ENCODE assay signal across 8 mouse cellular contexts in the genomic region with DNA sequence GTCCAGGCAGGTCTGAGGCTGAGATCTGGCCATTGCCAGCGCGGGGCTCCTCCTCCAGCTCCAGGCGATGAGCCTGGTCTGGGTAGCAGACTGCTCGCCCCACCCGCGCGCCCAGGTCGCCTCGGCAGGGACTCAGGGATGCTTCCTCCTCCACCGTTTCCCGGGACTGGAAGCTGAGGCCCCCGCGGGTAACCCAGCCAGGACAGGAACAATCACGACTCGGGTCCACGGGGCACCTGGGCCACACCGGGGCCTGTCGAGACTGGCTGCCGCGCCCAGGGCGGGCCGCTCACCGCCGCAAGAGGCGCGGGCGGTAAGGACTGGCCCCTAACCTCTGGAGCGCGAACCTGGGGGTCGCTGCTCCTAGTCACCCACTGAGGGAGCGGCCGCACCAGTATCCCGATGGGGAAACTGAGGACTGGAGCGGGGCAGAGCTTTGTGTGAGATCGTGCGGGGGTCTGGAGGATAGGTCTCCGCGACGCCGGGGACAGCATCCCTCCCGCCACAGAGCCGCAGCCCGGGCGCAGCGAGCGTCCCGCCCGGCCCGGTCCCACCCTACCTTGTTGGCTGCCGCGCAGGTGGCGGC. TPM values are rescaled to one million over a fixed set of nuclear protein-coding genes. Genes with fewer than 3 reads are reported as not detected.
A peak's percentile ranks its signal among the peaks of the same experiment; 100 is the strongest.
DNase-seq lines count a peak whose midpoint lies in the region; ATAC-seq and TF ChIP-seq lines count a peak whose summit lies in the region.

No protein-coding gene starts in this region.

- 1% methylated on average over 52 of the region's 52 CpGs for WGBS in kidney, embryonic 15.5 days
- WGBS in hindbrain, embryonic 10.5 days, result under 1% methylated on average over 51 of the region's 52 CpGs
- under 1% methylated on average over 51 of the region's 52 CpGs for WGBS in liver, embryonic 14.5 days (ENCODE audit: insufficient replicate concordance)
- WGBS in neural tube, embryonic 15.5 days, result under 1% methylated on average over 51 of the region's 52 CpGs

- peaks cover 28% of the 10 kb centered on the region for H3K4me1 ChIP-seq in kidney, embryonic 15.5 days
- peaks cover 37% of the 10 kb centered on the region for H3K4me1 ChIP-seq in hindbrain, embryonic 10.5 days (replicated peaks)
- peaks cover 0 to 4% of the 10 kb centered on the region in 2 experiments; a peak in 2 of 4 replicates for H3K4me1 ChIP-seq in liver, embryonic 14.5 days (replicated peaks; ENCODE audit: control insufficient read depth in 2 of 2, insufficient read depth in 2 of 2, low read length in 1 of 2)
- H3K4me1 ChIP-seq in neural tube, embryonic 15.5 days, result peaks cover 17% of the 10 kb centered on the region; the same call in 1 of the 2 replicates

- H3K9me3 ChIP-seq in kidney, embryonic 15.5 days (replicated peaks), result no peaks in the 10 kb centered on the region
- H3K9me3 ChIP-seq in hindbrain, embryonic 10.5 days, result no peaks in the 10 kb centered on the region
- H3K9me3 ChIP-seq in liver, embryonic 14.5 days (ENCODE audit: control insufficient read depth, low read length), result no peaks in the 10 kb centered on the region
- no peaks in the 10 kb centered on the region for H3K9me3 ChIP-seq in neural tube, embryonic 15.5 days (replicated peaks)

- peak overlapping the region; percentile 97 for H3K4me2 ChIP-seq in kidney, embryonic 15.5 days
- peak overlapping the region; percentile 69 for H3K4me2 ChIP-seq in liver, embryonic 14.5 days (ENCODE audit: low read depth)
- peak overlapping the region; percentile 87 for H3K4me2 ChIP-seq in neural tube, embryonic 15.5 days

- H3K27me3 ChIP-seq in kidney, embryonic 15.5 days, result peaks cover 56% of the 10 kb centered on the region
- peaks cover 87% of the 10 kb centered on the region for H3K27me3 ChIP-seq in hindbrain, embryonic 10.5 days (ENCODE audit: insufficient read depth, poor library complexity, severe bottlenecking)
- peaks cover 26% of the 10 kb centered on the region for H3K27me3 ChIP-seq in liver, embryonic 14.5 days (ENCODE audit: control insufficient read depth, insufficient read depth, low read length)
- peaks cover 17% of the 10 kb centered on the region for H3K27me3 ChIP-seq in neural tube, embryonic 15.5 days (replicated peaks)

- no peak overlapping the region for H3K27ac ChIP-seq in kidney, embryonic 15.5 days
- peak overlapping the region; percentile 81 for H3K27ac ChIP-seq in hindbrain, embryonic 10.5 days
- no peak overlapping the region for H3K27ac ChIP-seq in liver, embryonic 14.5 days
- H3K27ac ChIP-seq in neural tube, embryonic 15.5 days (replicated peaks), result peak overlapping the region; percentile 54; the same call in 1 of the 2 replicates

- no peaks in the 10 kb centered on the region for H3K36me3 ChIP-seq in kidney, embryonic 15.5 days
- H3K36me3 ChIP-seq in hindbrain, embryonic 10.5 days, result no peaks in the 10 kb centered on the region
- H3K36me3 ChIP-seq in liver, embryonic 14.5 days (replicated peaks; ENCODE audit: control insufficient read depth, insufficient read depth, low read depth), result no peaks in the 10 kb centered on the region
- H3K36me3 ChIP-seq in neural tube, embryonic 15.5 days, result no peaks in the 10 kb centered on the region

- ATAC-seq in kidney, embryonic 15.5 days (replicated peaks; ENCODE audit: low FRiP score), result peak; percentile 50
- 0 out of 2 replicates have a peak, but pooled peaks have one; percentile 4 for ATAC-seq in liver, embryonic 14.5 days (ENCODE audit: insufficient read depth)
- ATAC-seq in neural tube, embryonic 15.5 days (ENCODE audit: low FRiP score), result peak; percentile 48

- H3K4me3 ChIP-seq in kidney, embryonic 15.5 days (replicated peaks), result peak overlapping the region; percentile 63
- H3K4me3 ChIP-seq in hindbrain, embryonic 10.5 days, result peak overlapping the region; percentile 66
- peak overlapping the region; percentile 25 to 50 for H3K4me3 ChIP-seq in liver, embryonic 14.5 days (ENCODE audit: insufficient read depth in 1 of 2, low read depth in 2 of 2, low read length in 2 of 2)
- H3K4me3 ChIP-seq in neural tube, embryonic 15.5 days (replicated peaks), result peak overlapping the region; percentile 60

- H3K9ac ChIP-seq in kidney, embryonic 15.5 days, result peak overlapping the region; percentile 57
- peak overlapping the region; percentile 29 for H3K9ac ChIP-seq in liver, embryonic 14.5 days (replicated peaks)
- peak overlapping the region; percentile 76 for H3K9ac ChIP-seq in neural tube, embryonic 15.5 days (replicated peaks)

- no peak for TF ChIP-seq CTCF in liver, embryonic 14.5 days (IDR thresholded peaks at IDR 0.05; ENCODE audit: low read depth)

- no peak for DNase-seq in kidney, adult 18-20 months
- DNase-seq in ZHBTc4 (ENCODE audit: low read depth, low spot score), result peak; percentile 70
- DNase-seq in cerebellum, postnatal 25 days, result peak; percentile 81 to 85
- peak; percentile 54 for DNase-seq in hindbrain, embryonic 10.5 days (ENCODE audit: low spot score)
- DNase-seq in liver, embryonic 14.5 days (ENCODE audit: low read depth in 3 of 3, low spot score in 3 of 3), result no peak
- DNase-seq in yolk sac, embryonic 10.5 days (ENCODE audit: low spot score), result no peak

- no peak for TF ChIP-seq EP300 in liver, embryonic 14.5 days (IDR thresholded peaks at IDR 0.05; ENCODE audit: low read depth)

RNA-seq across cellular contexts. Expression of a gene that starts 0.7 kb away (rescaled TPM):
- polyA plus RNA-seq in kidney, embryonic 15.5 days (2015; fragmentation: Nextera tagmentation; extraction: Ambion mirVana), result 4.8 and 6.0 TPM in 2 replicates
- polyA plus RNA-seq in hindbrain, embryonic 10.5 days (2016; fragmentation: Nextera tagmentation; extraction: Ambion mirVana), result 5.9 and 10.8 TPM in 2 replicates
- polyA plus RNA-seq in liver, embryonic 14.5 days (2012; rRNA removed), result 2.4 and 2.6 TPM in 2 replicates
- 1.9 and 2.7 TPM in 2 replicates for polyA plus RNA-seq in liver, embryonic 14.5 days (2014; fragmentation: Nextera tagmentation; extraction: Ambion mirVana)
- polyA plus RNA-seq in neural tube, embryonic 15.5 days (2015; fragmentation: Nextera tagmentation; extraction: Ambion mirVana), result 9.8 and 18.7 TPM in 2 replicates

RNA-seq across cellular contexts. Expression of a gene that starts 48.7 kb away (rescaled TPM):
- 2.8 and 3.0 TPM in 2 replicates for polyA plus RNA-seq in kidney, embryonic 15.5 days (2015; fragmentation: Nextera tagmentation; extraction: Ambion mirVana)
- polyA plus RNA-seq in hindbrain, embryonic 10.5 days (2016; fragmentation: Nextera tagmentation; extraction: Ambion mirVana), result 1.2 and 2.0 TPM in 2 replicates
- polyA plus RNA-seq in liver, embryonic 14.5 days (2012; rRNA removed), result 0.44 TPM in 2 replicates
- 0.29 and 0.39 TPM in 2 replicates for polyA plus RNA-seq in liver, embryonic 14.5 days (2014; fragmentation: Nextera tagmentation; extraction: Ambion mirVana)
- polyA plus RNA-seq in neural tube, embryonic 15.5 days (2015; fragmentation: Nextera tagmentation; extraction: Ambion mirVana), result 0.73 and 1.7 TPM in 2 replicates

Comparison
In these comparisons a context has a peak if more than half of its experiments do, and no peak if none do; other contexts are left out.
1. H3K27ac ChIP-seq: peak in hindbrain, embryonic 10.5 days (single experiment) and neural tube, embryonic 15.5 days (single experiment); none in kidney, embryonic 15.5 days (single experiment) and liver, embryonic 14.5 days (single experiment).
2. DNase-seq: peak in ZHBTc4 (single experiment), cerebellum, postnatal 25 days (2 of 2) and hindbrain, embryonic 10.5 days (single experiment); none in kidney, adult 18-20 months (single experiment), liver, embryonic 14.5 days (0 of 3) and yolk sac, embryonic 10.5 days (single experiment).
3. Peak in every context shown above with its lines, with median percentiles within 50 percentile points of each other: ATAC-seq, H3K4me2 ChIP-seq, H3K4me3 ChIP-seq and H3K9ac ChIP-seq.